Mouse (Mus musculus): ENCODE data around the gene Meis1. TPM values are rescaled to one million over a fixed set of nuclear protein-coding genes. Genes with fewer than 3 reads are reported as not detected.
A peak's percentile ranks its signal among the peaks of the same experiment; 100 is the strongest.

Gene Meis1
- total RNA-seq, 1 experiment from 2014 or later: 95.6 TPM

- no peak for ATAC-seq (replicated peaks; ENCODE audit: low read depth, poor library complexity, severe bottlenecking)
These were observed 3.4 kb downstream of the Meis1 start for GRCm38 (mm10) chr11:19015381-19015730.

GRCm38 (mm10) chr11:19014441-19015161, 4.2 kb downstream of the Meis1 start:
- ATAC-seq (replicated peaks; ENCODE audit: low read depth, poor library complexity, severe bottlenecking): no peak

- ATAC-seq (replicated peaks; ENCODE audit: low read depth, poor library complexity, severe bottlenecking): no peak
These were observed 4.7 kb downstream of the Meis1 start for GRCm38 (mm10) chr11:19014113-19014440.

GRCm38 (mm10) chr11:19013141-19014112, 5.4 kb downstream of the Meis1 start:
- no peak for ATAC-seq (replicated peaks; ENCODE audit: low read depth, poor library complexity, severe bottlenecking)

GRCm38 (mm10) chr11:19012463-19013115, 6.2 kb downstream of the Meis1 start:
- ATAC-seq (replicated peaks; ENCODE audit: low read depth, poor library complexity, severe bottlenecking): no peak

GRCm38 (mm10) chr11:19012001-19012400, 6.8 kb downstream of the Meis1 start:
- ATAC-seq (replicated peaks; ENCODE audit: low read depth, poor library complexity, severe bottlenecking): no peak

- ATAC-seq (replicated peaks; ENCODE audit: low read depth, poor library complexity, severe bottlenecking): no peak
These were observed 7.5 kb downstream of the Meis1 start for GRCm38 (mm10) chr11:19011108-19011805.

GRCm38 (mm10) chr11:19010396-19010811, 8.4 kb downstream of the Meis1 start:
- ATAC-seq (replicated peaks; ENCODE audit: low read depth, poor library complexity, severe bottlenecking): no peak

GRCm38 (mm10) chr11:19009536-19010395, 9.0 kb downstream of the Meis1 start:
- ATAC-seq (replicated peaks; ENCODE audit: low read depth, poor library complexity, severe bottlenecking): no peak

GRCm38 (mm10) chr11:19008610-19009384, 10.0 kb downstream of the Meis1 start:
- ATAC-seq (replicated peaks; ENCODE audit: low read depth, poor library complexity, severe bottlenecking): no peak

- ATAC-seq (replicated peaks; ENCODE audit: low read depth, poor library complexity, severe bottlenecking): peak; percentile 47
These were observed 11.0 kb downstream of the Meis1 start for GRCm38 (mm10) chr11:19007541-19008424.

- no peak for ATAC-seq (replicated peaks; ENCODE audit: low read depth, poor library complexity, severe bottlenecking)
These were observed 11.7 kb downstream of the Meis1 start for GRCm38 (mm10) chr11:19007068-19007467.

- ATAC-seq (replicated peaks; ENCODE audit: low read depth, poor library complexity, severe bottlenecking): no peak
These were observed 12.7 kb downstream of the Meis1 start for GRCm38 (mm10) chr11:19005913-19006693.

GRCm38 (mm10) chr11:19005007-19005912, 13.5 kb downstream of the Meis1 start:
- no peak for ATAC-seq (replicated peaks; ENCODE audit: low read depth, poor library complexity, severe bottlenecking)

- ATAC-seq (replicated peaks; ENCODE audit: low read depth, poor library complexity, severe bottlenecking): no peak
These were observed 15.7 kb downstream of the Meis1 start for GRCm38 (mm10) chr11:19003066-19003465.

GRCm38 (mm10) chr11:18996767-18997166, 22.0 kb downstream of the Meis1 start:
- peak; percentile 78 for ATAC-seq (replicated peaks; ENCODE audit: low read depth, poor library complexity, severe bottlenecking)
